Comparison of ENCODE assay signal across 8 mouse cellular contexts in genomic region chr6:125097346-125097689, GRCm38 (mm10). TPM values are rescaled to one million over a fixed set of nuclear protein-coding genes. Genes with fewer than 3 reads are reported as not detected.
A peak's percentile ranks its signal among the peaks of the same experiment; 100 is the strongest.
DNase-seq lines count a peak whose midpoint lies in the region; ATAC-seq and TF ChIP-seq lines count a peak whose summit lies in the region.

No protein-coding gene starts in this region.

- TF ChIP-seq EP300 in stomach, postnatal 0 days (optimal IDR thresholded peaks at IDR 0.05): no peak

- no peak for TF ChIP-seq POLR2A in lung, adult 2 months (IDR thresholded peaks at IDR 0.05; ENCODE audit: borderline replicate concordance, extremely low read depth, low read depth, low read length)
- no peak for TF ChIP-seq POLR2A in embryonic fibroblast, embryonic 13.5 days (IDR thresholded peaks at IDR 0.05; ENCODE audit: low read depth, low read length)

- H3K4me2 ChIP-seq in limb, embryonic 15.5 days: peak overlapping the region; percentile 84
- H3K4me2 ChIP-seq in stomach, postnatal 0 days (replicated peaks; ENCODE audit: low read depth): peak overlapping the region; percentile 89

- no peaks in the 10 kb centered on the region for H3K9me3 ChIP-seq in limb, embryonic 15.5 days
- H3K9me3 ChIP-seq in stomach, postnatal 0 days (ENCODE audit: control insufficient read depth, low read length): no peaks in the 10 kb centered on the region

- H3K27me3 ChIP-seq in limb, embryonic 15.5 days: no peaks in the 10 kb centered on the region
- H3K27me3 ChIP-seq in stomach, postnatal 0 days (ENCODE audit: control insufficient read depth, insufficient read depth, low read length): no peaks in the 10 kb centered on the region

- H3K9ac ChIP-seq in limb, embryonic 15.5 days: peak overlapping the region; percentile 80
- peak overlapping the region; percentile 88 for H3K9ac ChIP-seq in stomach, postnatal 0 days (ENCODE audit: low read length)

- H3K4me1 ChIP-seq in lung, adult 2 months (ENCODE audit: control insufficient read depth, insufficient read depth, low read length): peaks cover 28% of the 10 kb centered on the region
- peaks cover 12% of the 10 kb centered on the region for H3K4me1 ChIP-seq in embryonic fibroblast, embryonic 13.5 days (ENCODE audit: control insufficient read depth, insufficient read depth, low read length)
- peaks cover 46% of the 10 kb centered on the region for H3K4me1 ChIP-seq in limb, embryonic 15.5 days
- peaks cover 21% of the 10 kb centered on the region; the same call in 1 of the 2 replicates for H3K4me1 ChIP-seq in stomach, postnatal 0 days (replicated peaks; ENCODE audit: control insufficient read depth, insufficient read depth)

- H3K4me3 ChIP-seq in lung, adult 2 months (replicated peaks; ENCODE audit: extremely low read depth, low read depth, low read length): peak overlapping the region; percentile 90
- peak overlapping the region; percentile 99 for H3K4me3 ChIP-seq in embryonic fibroblast, embryonic 13.5 days (ENCODE audit: insufficient read depth, low read length)
- H3K4me3 ChIP-seq in limb, embryonic 15.5 days: peak overlapping the region; percentile 92
- peak overlapping the region; percentile 90 for H3K4me3 ChIP-seq in stomach, postnatal 0 days (ENCODE audit: low read depth, low read length)

- no peak for TF ChIP-seq CTCF in lung, adult 2 months (IDR thresholded peaks at IDR 0.05; ENCODE audit: insufficient read depth, low read length)
- no peak for TF ChIP-seq CTCF in embryonic fibroblast, embryonic 13.5 days (IDR thresholded peaks at IDR 0.05; ENCODE audit: borderline replicate concordance, insufficient read depth, low read length)
- TF ChIP-seq CTCF in stomach, postnatal 0 days (IDR thresholded peaks at IDR 0.05; ENCODE audit: low read depth): 0 out of 2 replicates have a peak, but pooled peaks have one; percentile 21

- WGBS in lung, adult 2 months: 1% methylated on average over 12 of the region's 12 CpGs
- WGBS in limb, embryonic 15.5 days: under 1% methylated on average over 12 of the region's 12 CpGs
- WGBS in stomach, postnatal 0 days: under 1% methylated on average over 12 of the region's 12 CpGs

- no peak for ATAC-seq in limb, embryonic 15.5 days (ENCODE audit: insufficient number of reproducible peaks, low FRiP score, low TSS enrichment, low read depth)
- no peak; the same call in 1 of the 2 replicates for ATAC-seq in stomach, postnatal 0 days (ENCODE audit: low FRiP score, low TSS enrichment)

- H3K36me3 ChIP-seq in limb, embryonic 15.5 days: peaks cover 31% of the 10 kb centered on the region
- H3K36me3 ChIP-seq in stomach, postnatal 0 days (ENCODE audit: control insufficient read depth, insufficient read depth, low read length): peaks cover 14% of the 10 kb centered on the region

- DNase-seq in cerebellum, adult 8-10 months: peak; percentile 58
- DNase-seq in cerebellum, postnatal 10 days: no peak
- DNase-seq in lung, adult 2 months: no peak
- no peak for DNase-seq in lung, postnatal 10 days
- DNase-seq in stomach, postnatal 0 days (ENCODE audit: low spot score): peak; percentile 45
- DNase-seq in urinary bladder, postnatal 10 days (ENCODE audit: low spot score): no peak

- H3K27ac ChIP-seq in embryonic fibroblast, embryonic 13.5 days (ENCODE audit: insufficient read depth, low read length): no peak overlapping the region
- H3K27ac ChIP-seq in limb, embryonic 15.5 days: peak overlapping the region; percentile 96
- H3K27ac ChIP-seq in stomach, postnatal 0 days (replicated peaks): peak overlapping the region; percentile 96

RNA-seq across cellular contexts. Expression of gene Chd4, which starts 1.5 kb away (rescaled TPM):
- polyA plus RNA-seq in lung, adult 2 months (2012; rRNA removed): 108 and 129 TPM in 2 replicates
- 156 and 178 TPM in 2 replicates for polyA plus RNA-seq in embryonic fibroblast, embryonic 13.5 days (2011; ENCODE audit: insufficient read length, low read depth, missing spikeins)
- 66.7 TPM in 2 replicates for polyA plus RNA-seq in limb, embryonic 15.5 days (2015; fragmentation: Nextera tagmentation; extraction: Ambion mirVana)
- polyA plus RNA-seq in stomach, postnatal 0 days (2015; fragmentation: Nextera tagmentation; extraction: Ambion mirVana): 28.1 and 36.6 TPM in 2 replicates

RNA-seq across cellular contexts. Expression of gene Lpar5, which starts 29.6 kb away (rescaled TPM):
- 6.5 and 13.9 TPM in 2 replicates for polyA plus RNA-seq in lung, adult 2 months (2012; rRNA removed)
- polyA plus RNA-seq in embryonic fibroblast, embryonic 13.5 days (2011; ENCODE audit: insufficient read length, low read depth, missing spikeins): not detected in 2 replicates
- 6.5 and 6.6 TPM in 2 replicates for polyA plus RNA-seq in limb, embryonic 15.5 days (2015; fragmentation: Nextera tagmentation; extraction: Ambion mirVana)
- 6.4 and 7.0 TPM in 2 replicates for polyA plus RNA-seq in stomach, postnatal 0 days (2015; fragmentation: Nextera tagmentation; extraction: Ambion mirVana)

RNA-seq across cellular contexts. Expression of gene Nop2, which starts 34.4 kb away (rescaled TPM):
- polyA plus RNA-seq in lung, adult 2 months (2012; rRNA removed): 10.1 and 13.6 TPM in 2 replicates
- 35.9 and 41.6 TPM in 2 replicates for polyA plus RNA-seq in embryonic fibroblast, embryonic 13.5 days (2011; ENCODE audit: insufficient read length, low read depth, missing spikeins)
- polyA plus RNA-seq in limb, embryonic 15.5 days (2015; fragmentation: Nextera tagmentation; extraction: Ambion mirVana): 54.4 and 58.0 TPM in 2 replicates
- polyA plus RNA-seq in stomach, postnatal 0 days (2015; fragmentation: Nextera tagmentation; extraction: Ambion mirVana): 25.0 and 26.6 TPM in 2 replicates

RNA-seq across cellular contexts. Expression of gene Iffo1, which starts 47.7 kb away (rescaled TPM):
- polyA plus RNA-seq in lung, adult 2 months (2012; rRNA removed): 45.0 and 51.0 TPM in 2 replicates
- 10.4 and 12.0 TPM in 2 replicates for polyA plus RNA-seq in embryonic fibroblast, embryonic 13.5 days (2011; ENCODE audit: insufficient read length, low read depth, missing spikeins)
- polyA plus RNA-seq in limb, embryonic 15.5 days (2015; fragmentation: Nextera tagmentation; extraction: Ambion mirVana): 26.6 and 46.8 TPM in 2 replicates
- polyA plus RNA-seq in stomach, postnatal 0 days (2015; fragmentation: Nextera tagmentation; extraction: Ambion mirVana): 4.4 and 5.7 TPM in 2 replicates

RNA-seq across cellular contexts. Expression of gene Acrbp, which starts 47.8 kb away (rescaled TPM):
- polyA plus RNA-seq in lung, adult 2 months (2012; rRNA removed): 23.7 TPM in 2 replicates
- polyA plus RNA-seq in embryonic fibroblast, embryonic 13.5 days (2011; ENCODE audit: insufficient read length, low read depth, missing spikeins): 2.5 and 5.4 TPM in 2 replicates
- polyA plus RNA-seq in limb, embryonic 15.5 days (2015; fragmentation: Nextera tagmentation; extraction: Ambion mirVana): 9.9 and 12.4 TPM in 2 replicates
- 2.5 and 2.6 TPM in 2 replicates for polyA plus RNA-seq in stomach, postnatal 0 days (2015; fragmentation: Nextera tagmentation; extraction: Ambion mirVana)

Comparison
In these comparisons a context has a peak if more than half of its experiments do, and no peak if none do; other contexts are left out.
1. DNase-seq: peak in cerebellum, adult 8-10 months (single experiment) and stomach, postnatal 0 days (single experiment); none in cerebellum, postnatal 10 days (0 of 2), lung, adult 2 months (single experiment), lung, postnatal 10 days (single experiment) and urinary bladder, postnatal 10 days (single experiment).
2. Peak in every context shown above with its lines, with median percentiles within 50 percentile points of each other: H3K4me3 ChIP-seq.